In genomic region chr3:85115959-85116543, GRCm38 (mm10) we compare ENCODE assay signal across 13 mouse cellular contexts.
DNase-seq lines count a peak whose midpoint lies in the region; ATAC-seq lines count a peak whose summit lies in the region.
"Had no signal": no experiment of that assay in that cellular context is flagged by ENCODE, and none has a peak within 500 bp of the region (broad histone marks: within the 10 kb centered on the region; RNA-seq: fewer than 3 reads in every experiment).

No protein-coding gene starts in this region.

- no peaks in the 10 kb centered on the region for H3K9me3 ChIP-seq in hindbrain, embryonic 15.5 days
- no peaks in the 10 kb centered on the region for H3K9me3 ChIP-seq in hindbrain, embryonic 11.5 days (ENCODE audit: control insufficient read depth, low read length)
- no peaks in the 10 kb centered on the region for H3K9me3 ChIP-seq in forebrain, embryonic 15.5 days
- H3K9me3 ChIP-seq: embryonic facial prominence, embryonic 15.5 days had no signal

- ATAC-seq in hindbrain, embryonic 15.5 days (ENCODE audit: low FRiP score, low read depth): peak; percentile 88
- ATAC-seq in hindbrain, embryonic 11.5 days (ENCODE audit: low FRiP score): no peak
- ATAC-seq in forebrain, embryonic 15.5 days (replicated peaks): peak; percentile 92
- no peak for ATAC-seq in megakaryocyte-erythroid progenitor cell, adult 5-6 weeks (replicated peaks; ENCODE audit: low FRiP score, low TSS enrichment, poor library complexity, severe bottlenecking)

- H3K4me3 ChIP-seq in hindbrain, embryonic 15.5 days: no peak overlapping the region
- no peak overlapping the region for H3K4me3 ChIP-seq in hindbrain, embryonic 11.5 days (ENCODE audit: low read depth, low read length)
- H3K4me3 ChIP-seq in forebrain, embryonic 15.5 days: no peak overlapping the region
- H3K4me3 ChIP-seq: embryonic facial prominence, embryonic 15.5 days had no signal

- no peaks in the 10 kb centered on the region for H3K4me1 ChIP-seq in hindbrain, embryonic 15.5 days (replicated peaks)
- H3K4me1 ChIP-seq in hindbrain, embryonic 11.5 days (replicated peaks; ENCODE audit: control insufficient read depth, insufficient read depth, low read length): no peaks in the 10 kb centered on the region
- peaks cover 9% of the 10 kb centered on the region for H3K4me1 ChIP-seq in forebrain, embryonic 15.5 days
- H3K4me1 ChIP-seq: embryonic facial prominence, embryonic 15.5 days had no signal

- no peaks in the 10 kb centered on the region for H3K36me3 ChIP-seq in hindbrain, embryonic 15.5 days
- H3K36me3 ChIP-seq in hindbrain, embryonic 11.5 days (ENCODE audit: control insufficient read depth, insufficient read depth, low read length): no peaks in the 10 kb centered on the region
- H3K36me3 ChIP-seq in forebrain, embryonic 15.5 days: no peaks in the 10 kb centered on the region
- H3K36me3 ChIP-seq: embryonic facial prominence, embryonic 15.5 days had no signal

- no peak overlapping the region for H3K27ac ChIP-seq in hindbrain, embryonic 15.5 days (replicated peaks)
- H3K27ac ChIP-seq in hindbrain, embryonic 11.5 days (ENCODE audit: low read depth, low read length): no peak overlapping the region
- 0 out of 2 replicates have a peak overlapping the region, but pooled peaks have one; percentile 8 for H3K27ac ChIP-seq in forebrain, embryonic 15.5 days (replicated peaks)
- H3K27ac ChIP-seq: embryonic facial prominence, embryonic 15.5 days; macrophage had no signal

- DNase-seq in hindbrain, embryonic 11.5 days (ENCODE audit: low spot score): no peak
- DNase-seq in Muller cell, postnatal 12 days (ENCODE audit: inconsistent ontology term): peak; percentile 80
- DNase-seq in layer of hippocampus, adult 8-10 months (ENCODE audit: low spot score in 2 of 2): peak; percentile 38 to 60
- no peak for DNase-seq in urinary bladder, postnatal 10 days (ENCODE audit: low spot score)
- DNase-seq in urinary bladder, postnatal 14 days (ENCODE audit: low spot score): no peak
- DNase-seq: adrenal gland, postnatal 25 days; kidney, adult 11 months; spleen, adult 18-20 months had no signal

- H3K27me3 ChIP-seq in hindbrain, embryonic 15.5 days: no peaks in the 10 kb centered on the region
- no peaks in the 10 kb centered on the region for H3K27me3 ChIP-seq in hindbrain, embryonic 11.5 days (ENCODE audit: control insufficient read depth, insufficient read depth, low read length)
- H3K27me3 ChIP-seq in forebrain, embryonic 15.5 days: no peaks in the 10 kb centered on the region
- H3K27me3 ChIP-seq: embryonic facial prominence, embryonic 15.5 days had no signal

- H3K4me2 ChIP-seq in hindbrain, embryonic 15.5 days: no peak overlapping the region
- H3K4me2 ChIP-seq in hindbrain, embryonic 11.5 days (replicated peaks; ENCODE audit: low read depth, low read length): no peak overlapping the region
- no peak overlapping the region for H3K4me2 ChIP-seq in forebrain, embryonic 15.5 days (replicated peaks)
- H3K4me2 ChIP-seq: embryonic facial prominence, embryonic 15.5 days had no signal

- WGBS in hindbrain, embryonic 15.5 days: 50% methylated on average over 7 of the region's 7 CpGs
- 73% methylated on average over 7 of the region's 7 CpGs for WGBS in hindbrain, embryonic 11.5 days
- 33% methylated on average over 7 of the region's 7 CpGs for WGBS in forebrain, embryonic 15.5 days

- no peak overlapping the region for H3K9ac ChIP-seq in hindbrain, embryonic 15.5 days
- H3K9ac ChIP-seq in hindbrain, embryonic 11.5 days (ENCODE audit: low read depth, low read length): no peak overlapping the region
- H3K9ac ChIP-seq in forebrain, embryonic 15.5 days (replicated peaks): no peak overlapping the region
- H3K9ac ChIP-seq: embryonic facial prominence, embryonic 15.5 days had no signal

Comparison
In these comparisons a context has a peak if more than half of its experiments do, and no peak if none do; other contexts are left out.
1. ATAC-seq: peak in hindbrain, embryonic 15.5 days (single experiment) and forebrain, embryonic 15.5 days (single experiment); none in hindbrain, embryonic 11.5 days (single experiment) and megakaryocyte-erythroid progenitor cell, adult 5-6 weeks (single experiment).
2. DNase-seq: peak in Muller cell, postnatal 12 days (single experiment) and layer of hippocampus, adult 8-10 months (2 of 2); none in hindbrain, embryonic 11.5 days (single experiment), urinary bladder, postnatal 10 days (single experiment) and urinary bladder, postnatal 14 days (single experiment).